Mouse (Mus musculus) embryonic stem cell, embryonic (primary cell): Measurements from ENCODE around the gene Gzmf.
"Not testable (repeated sequence)": the region's sequence is repeated elsewhere in the genome, so short reads cannot be mapped to it uniquely, and the experiment has no call there.

Experiments used
- CTCF ChIA-PET, 4 experiments: fragments of 300-600 bp in 2 of 4; fragments of 350-600 bp in 2 of 4; sonication (Branson Sonifier 250); formaldehyde crosslinking; loops; one replicate each; lab custom pipeline; 2022; ENCODE audit warnings: inconsistent platforms in 2 of 4; lab: Charles Lee
- POLR2A ChIA-PET, 4 experiments: fragments of 300-600 bp in 2 of 4; fragments of 350-600 bp in 2 of 4; sonication (Branson Sonifier 250); formaldehyde crosslinking; loops; one replicate each; lab custom pipeline; 2022; ENCODE audit warnings: antibody characterized with exemption in 4 of 4, inconsistent platforms in 1 of 4; lab: Charles Lee

Gzmf gene

DNA sequence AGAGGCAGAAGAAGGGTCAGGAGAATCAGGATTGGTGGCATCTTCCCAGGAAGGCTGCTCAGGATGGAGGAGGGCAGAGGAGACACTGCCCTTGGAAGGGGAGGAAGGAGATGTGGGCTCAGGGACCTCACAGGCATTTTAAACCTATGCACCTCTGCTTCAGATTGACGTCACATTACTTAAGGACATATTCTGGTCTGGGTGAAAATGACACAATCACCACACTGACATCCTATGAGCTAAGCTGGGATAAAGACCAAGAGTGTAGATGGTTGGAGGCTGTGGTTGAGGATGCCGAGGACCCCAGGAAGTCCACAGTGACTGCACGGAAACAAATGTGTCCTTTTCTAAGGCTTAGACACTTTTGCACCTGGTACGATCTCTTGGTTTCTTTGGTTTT, at the start of gene Gzmf:
TSS of gene Gzmf (minus strand) at position 101 of the 400 bp plus-strand sequence.
- ChIA-PET POLR2A (no interaction called here), CTCF (no interaction called here)

DNA sequence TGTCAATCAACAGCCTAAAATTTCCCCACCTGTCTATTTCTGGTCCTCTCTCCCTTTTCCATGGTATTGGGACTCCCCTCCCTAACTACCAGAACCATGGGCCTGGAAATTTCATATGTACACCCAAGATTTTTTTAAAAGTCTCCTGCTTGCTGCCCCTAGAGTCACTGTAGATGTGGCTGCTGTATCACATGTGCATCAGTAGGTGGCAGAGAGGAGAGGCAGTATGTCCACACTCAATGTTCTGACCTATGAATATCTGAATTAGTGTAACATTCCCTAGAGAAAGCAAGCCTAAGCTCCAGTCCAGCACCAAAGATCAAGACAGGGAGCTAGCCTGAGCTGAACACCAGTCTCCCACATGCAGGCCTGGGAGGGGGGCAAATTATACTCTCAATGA, 29.2 kb upstream of the Gzmf start:
- ChIA-PET POLR2A (no interaction called here), CTCF (no interaction called here)

DNA sequence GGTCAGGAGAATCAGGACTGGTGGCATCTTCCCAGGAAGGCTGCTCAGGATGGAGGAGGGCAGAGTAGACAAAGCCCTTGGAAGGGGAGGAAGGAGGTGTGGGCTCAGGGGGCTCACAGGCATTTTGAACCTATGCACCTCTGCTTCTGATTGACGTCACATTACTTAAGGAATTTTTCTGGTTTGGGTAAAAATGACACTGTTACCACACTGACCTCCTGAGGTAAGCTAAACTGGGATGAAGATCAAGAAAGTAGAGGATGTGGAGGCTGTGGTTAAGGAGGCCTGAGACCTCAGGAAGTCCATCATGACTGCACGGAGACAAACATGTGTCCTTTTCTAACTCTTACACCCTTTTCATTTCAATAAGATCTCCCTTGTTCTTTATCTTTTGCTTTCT, 23.3 kb upstream of the Gzmf start, which contains the start of gene Gzmc:
TSS of gene Gzmc (minus strand) at position 101 of the 400 bp plus-strand sequence.
- ChIA-PET CTCF (no interaction called here), POLR2A (no interaction called here)

DNA sequence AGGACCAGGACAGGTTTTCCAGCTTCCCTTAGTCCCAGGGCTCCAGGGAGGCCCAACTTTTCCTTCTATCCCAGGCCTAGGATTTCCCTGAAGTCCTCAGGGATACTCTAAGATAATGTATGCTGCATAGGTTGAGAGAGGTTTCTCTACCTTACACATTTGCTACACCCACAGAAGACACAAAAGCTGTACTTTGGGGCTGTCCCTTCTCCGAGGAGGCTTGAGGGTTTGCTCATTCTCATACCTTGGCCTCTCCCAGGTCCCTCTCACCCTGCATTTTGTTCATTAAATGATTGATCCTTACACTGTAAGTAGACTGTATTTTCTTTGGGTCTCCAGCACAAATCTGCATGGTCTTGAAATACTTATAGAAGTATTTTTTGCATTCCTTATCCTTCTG, 5.6 kb downstream of the Gzmf start:
- ChIA-PET POLR2A (interaction anchor here in 1 of 4 experiments (1.0 kb wide), 1 partner anchor 84 kb away, joined by 3 read pairs; no protein-coding TSS in a partner anchor), CTCF (interaction anchor here (0.6 to 5.4 kb wide), 26 partner anchors 16 to 655 kb away, joined by 3 to 45 read pairs (median 4); no protein-coding TSS in a partner anchor)

DNA sequence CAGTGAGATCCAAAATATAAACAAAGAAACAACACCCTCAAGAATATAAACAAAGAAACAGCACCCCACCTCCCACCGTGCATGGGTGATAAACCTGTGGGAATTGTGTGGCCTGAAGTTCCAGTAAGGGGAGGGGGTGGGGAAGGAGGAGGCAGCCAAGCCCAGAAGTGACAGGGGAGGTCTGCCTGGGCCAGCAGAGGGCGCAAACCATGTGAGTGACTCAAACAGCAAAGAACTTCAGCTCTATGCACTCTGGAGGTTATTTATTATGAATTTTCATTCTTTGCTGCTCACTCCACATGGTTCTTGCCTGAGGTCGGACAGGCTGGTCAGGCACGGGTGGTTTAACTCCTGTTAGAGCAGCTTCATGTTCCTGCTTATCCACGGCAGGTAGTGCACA, 6.2 kb downstream of the Gzmf start:
- POLR2A ChIA-PET = interaction anchor here in 2 of 4 experiments (1.0 to 1.3 kb wide), 2 partner anchors 18 to 85 kb away, joined by 3 read pairs; no protein-coding TSS in a partner anchor
- CTCF ChIA-PET = interaction anchor here (0.6 to 5.4 kb wide), 30 partner anchors 16 to 655 kb away, joined by 3 to 45 read pairs (median 4); no protein-coding TSS in a partner anchor

DNA sequence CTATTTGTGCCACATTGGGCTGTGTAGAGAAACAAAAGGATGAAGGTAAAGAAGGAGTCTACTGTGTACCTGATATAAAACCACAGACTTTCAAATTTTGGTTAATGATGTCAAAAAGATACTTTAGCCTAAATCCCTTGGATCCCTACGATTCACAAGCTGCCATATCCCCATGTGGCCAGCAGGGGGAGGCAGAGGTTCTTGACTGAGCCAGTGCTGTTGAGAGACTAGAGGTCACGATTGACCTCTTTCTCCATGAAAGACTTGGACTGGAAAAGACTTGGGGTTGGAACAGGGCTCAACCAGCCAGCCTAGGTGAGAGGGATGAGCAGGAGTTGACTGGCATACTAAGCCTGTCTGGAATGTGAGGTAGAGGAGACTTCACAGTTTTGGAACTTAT, 7.2 kb downstream of the Gzmf start:
- CTCF ChIA-PET = interaction anchor here (0.5 to 5.4 kb wide), 27 partner anchors 17 to 1205 kb away, joined by 3 to 45 read pairs (median 4); no protein-coding TSS in a partner anchor
- POLR2A ChIA-PET = interaction anchor here in 2 of 4 experiments (1.0 to 1.3 kb wide), 2 partner anchors 17 kb away, joined by 3 to 4 read pairs; no protein-coding TSS in a partner anchor

DNA sequence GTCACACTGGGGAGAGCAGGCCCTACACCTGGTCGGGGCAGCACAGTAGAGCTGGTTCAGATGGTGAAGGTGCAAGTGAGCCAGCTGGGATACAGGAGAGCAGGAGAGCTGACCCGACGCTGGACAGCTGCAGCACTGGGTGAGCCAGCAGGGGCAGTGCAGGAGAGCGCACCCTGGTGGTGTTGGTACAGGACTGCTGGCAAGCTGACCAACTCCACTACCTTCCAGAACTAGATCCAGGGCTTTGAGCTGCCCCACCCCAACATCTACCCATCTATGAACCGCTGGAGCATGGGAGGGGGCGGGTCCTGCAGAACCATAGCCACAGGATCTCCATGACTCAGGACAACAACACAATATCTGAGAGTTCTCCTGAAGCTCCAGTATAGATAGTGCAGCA, 24.3 kb downstream of the Gzmf start:
- ChIA-PET CTCF (interaction anchor here (0.5 to 2.6 kb wide), 19 partner anchors 9 to 690 kb away, joined by 3 to 45 read pairs (median 3); no protein-coding TSS in a partner anchor), POLR2A (interaction anchor here in 3 of 4 experiments (0.6 to 1.9 kb wide), 4 partner anchors 9 to 210 kb away, joined by 3 to 9 read pairs (median 4); no protein-coding TSS in a partner anchor)

DNA sequence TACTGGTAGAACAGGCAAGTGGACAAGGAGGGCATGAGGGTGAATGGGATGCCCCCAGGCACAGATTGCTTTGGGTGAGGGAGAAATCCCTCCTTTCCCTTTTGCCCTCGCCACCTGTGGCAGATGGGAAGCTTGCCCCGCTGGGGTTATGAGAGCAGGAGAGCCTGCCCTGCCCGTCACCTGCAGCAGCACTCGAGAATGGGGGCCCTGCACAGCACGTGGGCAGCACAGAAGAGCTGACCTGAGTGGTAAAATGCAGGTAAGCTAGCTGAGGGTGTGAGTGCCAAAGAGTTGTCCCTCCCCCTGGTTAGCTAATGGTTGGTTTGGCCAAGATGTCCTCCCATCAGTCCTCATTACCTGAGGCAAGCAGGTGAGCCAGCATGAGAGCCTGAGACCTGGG, 24.7 kb downstream of the Gzmf start:
- CTCF ChIA-PET = interaction anchor here (0.8 to 2.6 kb wide), 12 partner anchors 9 to 189 kb away, joined by 3 to 45 read pairs (median 5); no protein-coding TSS in a partner anchor

DNA sequence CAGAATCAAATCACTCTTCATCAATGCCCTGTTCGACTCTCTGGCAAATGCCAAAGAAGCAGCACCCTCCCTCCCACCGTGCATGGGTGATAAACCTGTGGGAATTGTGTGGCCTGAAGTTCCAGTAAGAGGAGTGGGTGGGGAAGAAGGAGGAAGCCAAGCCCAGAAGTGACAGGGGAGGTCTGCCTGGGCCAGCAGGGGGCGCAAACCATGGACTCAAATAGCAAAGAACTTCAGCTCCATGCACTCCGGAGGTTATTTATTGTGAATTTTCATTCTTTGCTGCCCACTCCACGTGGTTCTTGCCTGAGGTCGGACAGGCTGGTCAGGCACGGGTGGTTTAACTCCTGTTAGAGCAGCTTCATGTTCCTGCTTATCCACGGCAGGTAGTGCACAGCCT, 33.6 kb downstream of the Gzmf start:
- POLR2A ChIA-PET = interaction anchor here in 2 of 4 experiments (0.6 to 1.4 kb wide), 3 partner anchors 9 to 399 kb away, joined by 3 to 9 read pairs (median 4); no protein-coding TSS in a partner anchor
- CTCF ChIA-PET = interaction anchor here (0.5 to 2.6 kb wide), 27 partner anchors 9 to 1702 kb away, joined by 3 to 28 read pairs (median 4); no protein-coding TSS in a partner anchor

More for the DNA sequence above, 24.7 kb downstream of the Gzmf start:
- POLR2A ChIA-PET = interaction anchor here in 3 of 4 experiments (0.6 to 1.9 kb wide), 5 partner anchors 9 to 209 kb away, joined by 3 to 9 read pairs (median 3); no protein-coding TSS in a partner anchor

DNA sequence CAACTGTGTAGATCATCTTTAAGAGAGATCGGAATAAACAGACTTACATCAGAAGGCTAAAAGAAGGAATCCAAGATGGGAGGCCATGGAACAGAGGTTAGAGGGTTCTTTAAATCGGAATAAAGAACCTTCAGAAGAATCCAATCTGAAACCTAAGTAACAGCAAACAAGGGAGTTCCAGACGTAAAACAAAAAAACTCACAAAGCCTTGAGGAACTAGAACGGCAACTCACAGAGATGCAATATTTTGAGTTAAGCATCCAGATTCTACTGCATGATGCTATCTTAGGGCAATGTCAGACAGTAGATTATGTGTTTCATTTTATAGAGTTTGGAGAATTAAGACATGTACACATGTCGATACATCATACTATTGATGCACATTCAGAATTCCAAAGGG, 36.7 kb downstream of the Gzmf start, which contains the start of gene Gzmn:
TSS of gene Gzmn (minus strand) at position 101 of the 400 bp plus-strand sequence.
- POLR2A ChIA-PET = no interaction called here
- CTCF ChIA-PET = interaction anchor here in 1 of 4 experiments (1.3 to 1.7 kb wide), 2 partner anchors 12 to 20 kb away, joined by 3 read pairs; no protein-coding TSS in a partner anchor

DNA sequence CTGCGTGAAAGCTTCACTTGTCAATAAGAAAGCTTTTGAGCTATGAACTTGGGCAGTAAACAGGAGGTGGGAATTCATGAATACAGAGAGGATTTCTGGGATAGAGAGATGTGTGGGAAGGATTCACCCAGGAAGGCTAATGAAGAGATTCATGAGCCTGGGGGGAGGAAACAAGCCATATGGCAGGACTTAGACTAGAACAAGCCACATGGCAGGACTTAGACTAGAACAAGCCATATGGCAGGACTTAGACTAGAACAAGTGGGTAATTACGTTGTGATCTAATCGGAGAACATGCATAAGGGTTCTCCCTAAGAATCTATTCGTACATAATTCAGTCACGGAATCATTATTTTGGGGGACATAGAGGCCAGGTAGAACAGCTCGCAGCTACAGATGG, 37.8 kb downstream of the Gzmf start:
- ChIA-PET POLR2A (no interaction called here), CTCF (interaction anchor here in 2 of 4 experiments (1.0 to 1.7 kb wide), 3 partner anchors 14 to 141 kb away, joined by 3 read pairs; no protein-coding TSS in a partner anchor)

DNA sequence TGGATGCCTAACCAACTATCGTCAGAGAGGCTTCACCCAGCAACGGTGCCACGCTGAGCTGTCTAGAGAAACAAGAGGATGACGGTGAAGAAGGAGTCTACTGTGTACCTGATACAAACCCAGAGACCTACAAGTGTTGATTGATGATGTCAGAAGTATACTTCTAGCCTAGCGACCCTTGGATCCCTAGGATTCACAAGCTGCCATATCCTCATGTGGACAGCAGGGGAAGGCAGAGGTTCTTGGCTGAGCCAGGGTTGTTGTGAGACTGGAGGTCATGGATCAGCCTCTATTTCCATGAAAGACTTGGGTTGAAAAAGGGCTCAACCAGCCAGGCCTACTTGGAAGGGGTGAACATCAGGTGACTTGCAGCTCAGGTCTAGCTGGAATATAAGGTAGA, 38.5 kb downstream of the Gzmf start:
- CTCF ChIA-PET = interaction anchor here in 2 of 4 experiments (1.0 to 1.7 kb wide), 2 partner anchors 14 to 141 kb away, joined by 3 read pairs; no protein-coding TSS in a partner anchor

DNA sequence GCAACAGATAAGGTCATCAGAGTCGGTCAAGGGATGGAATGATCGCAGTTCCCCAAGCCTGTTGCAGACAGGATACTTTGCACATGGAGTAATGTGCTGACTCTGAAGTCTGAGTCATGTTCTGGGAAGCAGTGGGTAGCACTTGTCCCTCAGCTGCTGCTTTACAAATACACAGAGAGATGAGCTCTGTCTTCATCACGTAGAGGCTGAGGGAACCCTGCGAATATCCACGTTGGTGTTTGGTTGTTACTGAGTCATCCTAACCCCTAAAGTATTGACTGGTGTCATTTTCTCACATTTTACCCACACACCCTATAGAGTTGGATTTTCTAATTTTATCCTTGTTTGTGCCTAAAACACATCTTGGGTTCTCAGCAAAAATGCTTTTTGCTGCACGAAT, 43.2 kb downstream of the Gzmf start:
- CTCF ChIA-PET = interaction anchor here in 3 of 4 experiments (0.5 to 1.8 kb wide), 10 partner anchors 10 to 1022 kb away, joined by 3 to 9 read pairs (median 4); no protein-coding TSS in a partner anchor
- POLR2A ChIA-PET = interaction anchor here in 2 of 4 experiments (0.6 to 1.2 kb wide), 4 partner anchors 10 to 146 kb away, joined by 3 to 5 read pairs (median 4); partner anchors contain the start of gene Gzmg (in 1 of the 2)

More for the DNA sequence above, 38.5 kb downstream of the Gzmf start:
- POLR2A ChIA-PET = no interaction called here

DNA sequence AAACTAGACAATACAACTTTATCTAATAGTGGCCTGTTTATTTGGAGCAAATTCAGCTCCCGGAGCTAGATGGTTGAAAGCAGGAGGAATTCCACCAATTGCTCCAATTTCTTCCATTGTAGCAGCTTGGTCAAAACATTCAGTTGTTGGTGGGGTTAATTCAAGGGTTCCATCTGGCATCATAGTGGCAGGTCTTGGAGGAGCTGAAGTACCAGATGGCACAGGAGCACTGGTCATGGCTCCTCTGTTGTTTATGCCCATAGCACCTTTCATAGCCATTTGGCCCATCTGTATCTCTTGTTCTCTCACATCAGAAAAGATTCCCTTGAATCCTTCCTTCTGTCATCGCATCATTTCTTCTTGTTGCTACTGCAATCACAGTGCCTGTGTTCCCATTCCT, 49.1 kb downstream of the Gzmf start:
- POLR2A ChIA-PET = no interaction called here
- CTCF ChIA-PET = no interaction called here

DNA sequence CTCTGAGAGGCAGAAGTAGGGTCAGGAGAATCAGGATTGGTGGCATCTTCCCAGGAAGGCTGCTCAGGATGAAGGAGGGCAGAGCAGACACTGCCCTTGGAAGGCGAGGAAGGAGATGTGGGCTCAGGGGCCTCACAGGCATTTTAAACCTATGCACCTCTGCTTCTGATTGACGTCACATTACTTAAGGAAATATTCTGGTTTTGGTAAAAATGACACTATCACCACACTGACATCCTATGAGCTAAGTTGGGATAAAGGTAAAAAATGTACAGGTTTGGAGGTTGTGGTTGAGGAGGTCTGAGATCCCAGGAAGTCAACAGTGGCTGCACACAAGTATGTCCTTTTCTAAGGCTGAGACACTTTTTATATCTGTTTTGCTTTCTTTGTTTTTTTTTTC, 51.7 kb downstream of the Gzmf start, which contains the start of gene Gzmg:
TSS of gene Gzmg (minus strand) at position 101 of the 400 bp plus-strand sequence.
- CTCF ChIA-PET = not testable (repeated sequence)
- POLR2A ChIA-PET = interaction anchor here in 1 of 4 experiments (0.5 to 1.9 kb wide), 2 partner anchors 8 to 43 kb away, joined by 3 to 5 read pairs; no protein-coding TSS in a partner anchor

DNA sequence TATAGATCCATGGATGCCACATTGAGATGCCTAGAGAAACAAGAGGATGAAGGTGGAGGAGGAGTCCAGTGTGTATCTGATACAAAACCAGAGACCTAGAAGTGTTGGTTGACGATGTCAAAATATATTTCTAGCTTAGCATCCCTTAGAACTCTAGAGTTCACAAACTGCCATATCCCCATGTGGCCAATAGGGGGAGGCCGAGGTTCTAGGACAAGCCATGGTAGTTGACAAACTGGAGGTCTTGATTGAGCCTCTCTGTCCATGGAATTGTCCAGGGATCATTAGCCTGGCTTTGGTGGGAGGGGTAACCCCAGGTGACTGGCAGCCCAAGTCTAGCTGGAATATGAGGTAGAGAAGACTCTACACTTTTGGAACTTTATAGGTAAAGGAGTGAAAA, 55.9 kb downstream of the Gzmf start:
- CTCF ChIA-PET = interaction anchor here in 3 of 4 experiments (0.6 to 1.2 kb wide), 9 partner anchors 10 to 422 kb away, joined by 3 to 5 read pairs (median 3); partner anchors contain the start of gene Gzmn (in 1 of the 3)
- POLR2A ChIA-PET = interaction anchor here in 1 of 4 experiments (0.8 kb wide), 1 partner anchor 56 kb away, joined by 3 read pairs; no protein-coding TSS in a partner anchor
